Mouse (Mus musculus) spleen, postnatal 36 days (tissue): ENCODE measurements around the gene Igfbp5.

Experiments
- DNase-seq, 2 experiments: peaks; one replicate each; pipeline ENCODE4 v3.0.0; 2022; ENCODE audit warnings: low spot score in 2 of 2, mixed read lengths in 1 of 2

Gene Igfbp5

DNA sequence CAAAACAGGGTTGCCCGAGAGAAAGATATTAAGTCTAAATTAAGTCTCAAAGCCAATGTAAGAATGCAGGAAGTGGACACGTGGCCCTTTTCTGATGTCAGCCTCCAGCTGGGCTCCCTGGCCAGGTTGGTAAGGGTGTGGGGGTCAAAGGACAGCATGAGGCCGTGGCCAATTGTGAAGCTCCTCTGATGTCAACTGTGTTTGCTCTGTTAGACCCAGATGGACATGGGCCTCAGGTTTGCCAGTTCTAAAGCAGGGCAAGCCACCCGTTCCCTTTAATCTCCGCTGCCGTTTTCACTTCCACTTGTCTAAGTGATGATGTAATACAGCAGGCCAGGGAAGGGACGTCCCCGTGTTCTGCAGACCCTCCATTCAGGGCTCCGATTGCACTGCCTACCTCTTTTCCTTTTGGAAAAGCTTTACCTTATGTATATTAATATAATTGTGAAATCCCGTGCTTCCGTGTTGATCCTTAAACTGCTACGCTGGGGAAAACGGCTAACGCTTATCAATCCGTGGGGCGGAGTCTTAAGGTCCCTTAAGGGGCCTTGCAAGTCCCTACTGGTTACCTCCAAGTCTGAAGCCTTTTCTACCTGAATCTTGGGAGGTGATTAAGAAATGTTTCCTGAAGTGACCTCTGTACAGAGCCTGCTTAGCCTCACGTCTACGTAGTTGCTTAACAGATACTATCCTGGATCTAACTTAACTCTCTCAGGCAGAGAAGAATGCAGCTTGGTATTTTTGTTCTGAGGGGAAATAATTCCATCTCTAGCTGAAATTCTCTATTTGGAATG lies 31.8 kb downstream of the Igfbp5 start:
- DNase-seq: no peak

DNA sequence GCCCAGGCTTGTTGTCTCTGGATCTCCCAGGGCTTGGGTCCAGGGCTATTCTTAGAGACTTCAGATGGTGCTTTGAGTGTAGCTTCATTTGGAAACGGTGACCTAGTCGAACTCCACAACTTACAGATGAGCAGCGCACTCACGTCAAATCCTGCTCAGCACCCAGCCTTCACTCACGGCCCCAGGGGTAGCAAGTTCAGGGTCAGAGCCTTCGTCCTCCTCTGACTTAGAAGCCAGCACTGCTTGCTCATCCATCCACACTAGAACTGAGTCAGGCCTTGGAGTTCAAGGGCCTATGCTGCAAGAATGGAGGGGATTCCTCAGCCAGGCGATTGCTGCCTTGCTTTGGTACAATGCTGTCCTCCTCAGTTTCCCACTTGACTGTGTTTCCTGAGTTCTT lies 34.9 kb downstream of the Igfbp5 start:
- DNase-seq: no peak

- DNase-seq: no peak
Observed at GRCm38 (mm10) chr1:72839356-72839755, 35.3 kb downstream of the Igfbp5 start.

DNA sequence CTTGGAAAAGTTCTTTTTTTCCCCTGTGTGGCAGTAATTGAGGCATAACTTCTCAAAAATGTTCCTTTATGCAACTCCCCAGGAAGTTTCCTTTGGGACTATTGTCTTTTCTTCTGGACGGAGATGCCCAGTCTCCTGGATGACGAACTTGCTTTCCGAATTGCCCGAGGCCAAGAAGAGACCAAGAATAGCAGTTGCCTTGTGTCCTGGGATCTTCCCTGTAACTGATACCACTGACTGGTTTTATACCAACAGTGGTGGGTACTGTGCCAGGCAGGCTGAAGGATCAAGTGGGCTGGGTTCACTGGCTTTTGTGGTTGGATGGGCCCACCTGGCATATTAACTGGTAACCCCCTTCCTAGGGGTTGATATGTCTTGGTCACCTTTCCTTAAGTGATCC lies 41.1 kb downstream of the Igfbp5 start:
- no peak for DNase-seq

- no peak for DNase-seq
Observed at GRCm38 (mm10) chr1:72832715-72833153, 42.0 kb downstream of the Igfbp5 start.

- no peak for DNase-seq
Observed at GRCm38 (mm10) chr1:72830485-72830884, 44.2 kb downstream of the Igfbp5 start.

DNA sequence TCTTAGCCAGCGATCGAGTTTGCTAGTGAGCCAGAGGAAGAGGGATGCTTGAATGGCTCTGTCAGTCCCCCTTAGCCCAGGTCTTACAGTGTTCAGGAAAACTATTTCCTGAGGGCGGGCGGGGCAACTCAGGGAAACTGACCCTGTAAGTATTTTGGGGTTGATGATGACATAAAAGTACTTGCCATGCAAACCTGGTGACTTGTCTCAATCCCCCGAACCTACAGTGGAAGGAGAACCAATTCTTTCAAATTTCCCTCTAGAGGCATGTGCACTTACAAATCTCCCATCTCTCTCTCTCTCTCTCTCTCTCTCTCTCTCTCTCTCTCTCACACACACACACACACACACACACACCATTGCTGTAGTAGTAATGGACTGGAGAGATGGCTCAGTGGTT lies 45.8 kb downstream of the Igfbp5 start:
- no peak for DNase-seq

GRCm38 (mm10) chr1:72827411-72828315 lies 47.0 kb downstream of the Igfbp5 start:
- no peak for DNase-seq

- DNase-seq: no peak
Observed at GRCm38 (mm10) chr1:72826931-72827330, 47.8 kb downstream of the Igfbp5 start.

GRCm38 (mm10) chr1:72826446-72826845 lies 48.2 kb downstream of the Igfbp5 start:
- no peak for DNase-seq

DNA sequence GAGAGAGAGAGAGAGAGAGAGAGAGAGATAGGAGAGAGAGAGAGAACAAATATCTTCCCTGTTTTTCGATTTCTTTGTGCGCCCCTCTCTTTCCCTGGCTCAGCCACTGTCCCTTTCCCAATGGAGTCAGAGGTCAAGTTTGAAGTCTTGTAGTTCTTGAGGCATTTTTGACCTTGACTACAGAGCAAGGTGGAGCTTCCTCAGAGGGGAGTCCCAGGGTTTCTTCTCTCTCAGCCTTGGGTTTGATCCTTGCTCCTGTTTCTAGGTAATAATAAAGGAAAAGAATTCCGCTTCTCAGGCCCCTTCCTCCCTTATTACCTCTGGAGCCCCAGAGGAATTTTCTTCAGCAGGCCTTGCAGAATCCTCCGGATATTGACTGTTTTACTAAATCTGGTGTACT lies 48.8 kb downstream of the Igfbp5 start:
- no peak for DNase-seq

- DNase-seq: no peak
Observed at GRCm38 (mm10) chr1:72825286-72825685, 49.4 kb downstream of the Igfbp5 start.

DNA sequence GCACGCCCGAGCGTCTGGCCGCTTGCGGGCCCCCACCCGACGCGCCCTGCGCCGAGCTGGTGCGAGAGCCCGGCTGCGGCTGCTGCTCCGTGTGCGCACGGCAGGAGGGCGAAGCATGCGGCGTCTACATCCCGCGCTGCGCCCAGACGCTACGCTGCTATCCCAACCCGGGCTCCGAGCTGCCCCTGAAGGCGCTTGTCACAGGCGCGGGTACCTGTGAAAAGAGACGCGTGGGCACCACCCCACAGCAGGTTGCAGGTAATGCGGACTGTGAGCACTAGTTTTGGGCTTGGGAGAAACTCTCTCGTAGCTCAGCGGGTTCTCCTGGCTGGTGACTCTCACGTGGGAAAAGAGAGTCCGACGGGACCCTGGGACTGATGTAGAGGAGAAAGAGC lies 50.0 kb downstream of the Igfbp5 start:
- DNase-seq: no peak

- no peak for DNase-seq
Observed at GRCm38 (mm10) chr1:72823751-72824706, 50.7 kb downstream of the Igfbp5 start, which contains the start of gene Igfbp2. Gene Igfbp2, plus strand, starts transcription at chr1:72824503.

GRCm38 (mm10) chr1:72822893-72823292 lies 51.8 kb downstream of the Igfbp5 start:
- no peak for DNase-seq

DNA sequence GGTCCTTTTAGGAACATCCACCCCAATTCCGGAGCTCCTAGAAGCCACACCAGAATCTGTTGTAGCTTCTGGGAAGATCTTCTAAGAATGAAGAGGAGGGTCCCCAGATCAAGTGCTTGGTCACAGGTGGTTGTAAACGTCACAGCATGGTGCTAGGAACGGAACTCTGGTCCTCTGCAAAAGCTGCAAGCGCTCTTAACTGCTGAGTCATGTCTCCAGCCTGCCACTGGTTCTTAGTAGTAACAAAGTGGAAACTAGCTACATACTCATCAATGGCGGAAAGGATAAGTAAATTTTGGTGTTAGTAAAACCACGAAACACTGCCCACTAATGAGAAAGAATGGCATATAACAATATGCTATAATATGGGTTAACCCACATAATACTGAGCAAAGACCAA lies 54.7 kb downstream of the Igfbp5 start:
- DNase-seq: no peak

DNA sequence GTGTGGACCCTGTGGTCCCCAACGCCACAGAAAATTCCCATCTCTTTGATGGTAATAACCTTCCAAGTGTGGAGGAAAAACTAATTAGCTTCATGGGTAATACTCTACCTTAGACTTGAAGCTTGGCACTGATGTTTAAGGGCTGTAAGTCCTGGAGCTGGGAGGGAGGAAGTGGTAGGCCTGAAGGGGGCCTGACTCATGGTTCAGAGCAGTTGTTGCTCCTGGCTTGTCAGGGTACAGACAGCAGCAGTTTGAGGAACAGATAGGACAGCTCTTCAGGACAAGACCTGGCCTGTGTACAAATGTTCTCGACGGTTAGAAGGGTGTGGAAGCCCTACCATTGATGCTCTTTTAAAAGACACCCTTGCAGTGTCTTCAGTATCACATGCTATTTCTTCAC lies 59.1 kb downstream of the Igfbp5 start:
- DNase-seq: no peak

GRCm38 (mm10) chr1:72815184-72815583 lies 59.5 kb downstream of the Igfbp5 start:
- no peak for DNase-seq

DNA sequence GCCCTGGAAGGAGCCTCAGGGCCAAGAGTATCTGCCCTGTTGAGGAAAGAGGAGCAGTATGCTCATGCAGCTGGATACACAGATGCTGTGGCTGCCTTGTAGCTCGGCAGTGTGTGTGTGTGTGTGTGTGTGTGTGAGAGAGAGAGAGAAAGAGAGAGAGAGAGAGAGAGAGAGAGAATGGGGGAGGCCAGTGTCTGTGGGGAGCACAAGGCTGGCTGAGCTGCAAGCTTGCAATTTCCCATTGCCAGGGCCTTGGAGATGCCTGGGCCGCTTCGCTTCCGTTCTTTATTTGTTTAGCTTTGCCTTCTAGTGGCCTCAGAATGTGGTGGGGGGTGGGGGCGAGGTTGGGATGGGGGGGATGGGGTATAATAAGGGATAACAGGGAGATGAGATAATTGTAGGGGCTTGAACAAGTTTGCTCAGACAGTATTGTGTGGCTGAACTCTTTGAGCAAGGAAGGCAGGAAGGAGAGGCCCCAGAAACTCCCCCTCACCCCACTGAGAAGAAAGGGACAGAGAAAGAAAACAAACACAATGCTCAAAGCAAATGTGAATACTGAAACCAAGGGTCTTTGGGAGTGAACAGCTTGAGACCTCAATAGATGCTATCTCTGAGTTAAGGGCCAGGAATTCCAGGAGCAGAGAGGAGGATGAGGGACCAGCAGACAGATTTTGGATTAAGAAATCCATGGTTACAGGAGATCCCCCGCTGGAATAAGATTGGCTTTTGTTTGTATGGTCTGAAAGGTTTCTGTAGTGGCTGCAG lies 60.9 kb downstream of the Igfbp5 start:
- DNase-seq: no peak

DNA sequence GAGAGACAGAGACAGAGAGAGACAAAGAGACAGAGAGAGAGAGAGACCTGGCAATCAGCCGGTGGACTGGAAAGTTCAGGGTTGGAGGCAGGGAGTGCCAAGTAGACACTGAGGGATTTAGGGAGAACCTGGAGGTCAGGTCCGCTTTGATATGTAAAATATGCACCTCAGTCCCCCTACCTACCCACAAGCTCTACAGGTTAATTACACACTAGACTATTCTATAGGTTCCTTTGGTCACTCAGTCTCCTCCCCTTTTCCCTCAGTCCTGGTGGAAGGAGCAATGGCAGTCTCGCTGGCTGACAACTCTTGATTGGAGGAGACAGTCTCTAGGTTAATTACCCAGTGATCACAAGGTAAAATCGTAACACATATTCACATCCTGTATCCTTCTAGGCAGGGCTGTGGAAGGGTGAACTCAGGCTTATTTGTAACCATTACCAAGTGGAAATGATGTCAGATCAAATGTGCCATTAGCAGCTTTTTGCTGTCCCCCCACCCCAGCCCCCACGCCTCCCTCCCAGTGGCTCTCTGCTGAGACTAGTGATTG lies 61.5 kb downstream of the Igfbp5 start:
- no peak for DNase-seq

- no peak for DNase-seq
Observed at GRCm38 (mm10) chr1:72811061-72811460, 63.6 kb downstream of the Igfbp5 start.
